Mouse (Mus musculus) brain, embryonic 14.5 days (tissue): ENCODE results near the gene Slc6a19.

ENCODE experiments used
- CTCF ChIP-seq: fragments of 200-500 bp; IDR thresholded peaks from 2 replicates; pipeline ENCODE4 v1.5.1; 2012; ENCODE audit warnings: inconsistent platforms, mild to moderate bottlenecking, moderate library complexity, borderline replicate concordance; ENCODE audit not compliant: insufficient read depth, insufficient read length; ENCODE audit errors: extremely low read depth
- POLR2A ChIP-seq: fragments of 200-500 bp; IDR thresholded peaks from 2 replicates; pipeline ENCODE4 v1.6.1; 2012; ENCODE audit warnings: mild to moderate bottlenecking, inconsistent platforms, borderline replicate concordance; ENCODE audit not compliant: poor library complexity, insufficient read depth, insufficient read length, severe bottlenecking; ENCODE audit errors: extremely low read depth

DNA sequence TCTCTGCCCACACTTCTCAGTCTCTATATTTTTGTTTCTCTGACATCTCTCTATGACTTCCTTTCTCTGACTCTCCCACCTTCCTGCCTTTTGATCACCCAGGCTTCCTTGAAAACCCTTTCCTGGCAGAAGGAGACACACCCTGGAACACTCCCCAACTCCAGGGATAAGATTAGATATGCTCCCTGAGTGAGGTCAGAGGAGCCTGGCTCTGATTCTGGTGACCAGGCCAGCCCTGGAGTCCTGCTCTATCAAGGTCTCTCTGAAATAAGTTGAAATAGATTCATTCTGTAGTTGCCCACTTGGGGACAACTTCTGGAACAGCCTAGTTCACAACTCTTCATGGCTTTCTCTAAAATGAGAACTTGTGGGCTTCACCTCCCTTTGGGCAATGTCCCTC, 24.0 kb upstream of the Slc6a19 start:
- TF ChIP-seq CTCF (no peak), POLR2A (no peak)
